Mouse (Mus musculus): ENCODE measurements at regions not wholly inside any gene's neighbourhood (a gene's known extent, or its start where the extent isn't known, plus 50 kb on each side); places are given as distances from the start of the nearest gene placed in this dataset.

DNA sequence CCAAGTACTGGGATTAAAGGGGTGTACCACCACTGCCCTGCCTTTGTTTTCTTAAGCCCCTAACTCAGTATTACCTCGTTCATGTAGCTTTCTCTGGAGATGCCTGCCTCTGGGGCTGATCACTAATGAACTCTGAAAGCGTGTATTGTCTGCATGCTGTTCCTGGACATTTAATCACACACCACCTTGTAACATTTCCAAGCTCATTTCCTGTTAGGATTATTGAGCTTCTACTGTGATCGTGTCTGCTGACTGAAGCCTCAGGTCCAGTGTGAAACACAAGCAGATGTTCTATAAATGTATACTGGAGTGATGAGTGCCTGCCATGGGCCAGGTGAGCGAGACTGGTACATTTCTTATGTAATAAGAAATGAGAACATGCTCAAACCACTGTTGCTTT, 398.6 kb downstream of the Brinp2 start:
- DNase-seq (ENCODE audit: low spot score): no peak

DNA sequence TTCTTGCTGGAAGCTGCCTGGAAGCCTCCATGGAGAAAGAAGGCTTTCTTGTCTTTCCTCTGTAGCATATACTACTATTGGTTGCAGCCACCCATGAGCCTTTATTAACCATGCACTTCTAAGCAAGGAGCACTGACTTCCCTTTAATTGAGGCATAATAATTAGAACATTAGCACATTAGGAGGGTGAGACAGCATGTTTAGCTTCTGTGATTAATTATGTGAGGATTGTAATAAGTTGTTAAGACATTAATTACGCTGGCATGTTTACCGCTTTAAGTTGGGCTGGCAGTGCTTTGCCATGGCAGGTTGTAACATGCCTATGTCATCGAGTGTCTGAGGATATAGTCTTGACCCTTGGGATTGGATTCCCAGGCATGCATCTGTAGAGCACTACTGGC, 391.7 kb downstream of the Brinp2 start:
- no peak for DNase-seq (ENCODE audit: low spot score)

DNA sequence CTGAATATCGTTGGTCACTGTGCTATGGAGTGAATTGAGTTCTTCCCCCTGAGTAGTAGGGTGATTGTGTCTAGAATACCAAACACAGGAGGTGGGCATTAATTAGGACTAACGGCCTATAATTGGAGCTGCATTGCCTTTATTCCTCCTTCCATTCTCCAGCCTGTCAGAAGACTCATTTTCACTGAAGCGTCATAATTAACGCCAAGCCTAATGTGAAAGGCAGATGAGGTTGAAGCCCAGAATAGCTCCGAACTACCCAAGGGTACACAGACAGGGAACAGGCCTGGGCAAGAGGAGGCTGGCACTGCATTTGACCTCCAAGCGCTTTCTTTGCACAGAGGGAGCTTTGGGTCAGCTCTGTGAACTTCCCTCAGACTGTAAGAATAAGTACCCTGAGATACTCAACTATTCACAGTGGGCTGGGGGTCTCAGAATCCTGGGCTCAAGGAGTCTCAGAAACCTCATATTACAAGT, 386.5 kb downstream of the Brinp2 start:
- DNase-seq (ENCODE audit: low spot score): no peak

DNA sequence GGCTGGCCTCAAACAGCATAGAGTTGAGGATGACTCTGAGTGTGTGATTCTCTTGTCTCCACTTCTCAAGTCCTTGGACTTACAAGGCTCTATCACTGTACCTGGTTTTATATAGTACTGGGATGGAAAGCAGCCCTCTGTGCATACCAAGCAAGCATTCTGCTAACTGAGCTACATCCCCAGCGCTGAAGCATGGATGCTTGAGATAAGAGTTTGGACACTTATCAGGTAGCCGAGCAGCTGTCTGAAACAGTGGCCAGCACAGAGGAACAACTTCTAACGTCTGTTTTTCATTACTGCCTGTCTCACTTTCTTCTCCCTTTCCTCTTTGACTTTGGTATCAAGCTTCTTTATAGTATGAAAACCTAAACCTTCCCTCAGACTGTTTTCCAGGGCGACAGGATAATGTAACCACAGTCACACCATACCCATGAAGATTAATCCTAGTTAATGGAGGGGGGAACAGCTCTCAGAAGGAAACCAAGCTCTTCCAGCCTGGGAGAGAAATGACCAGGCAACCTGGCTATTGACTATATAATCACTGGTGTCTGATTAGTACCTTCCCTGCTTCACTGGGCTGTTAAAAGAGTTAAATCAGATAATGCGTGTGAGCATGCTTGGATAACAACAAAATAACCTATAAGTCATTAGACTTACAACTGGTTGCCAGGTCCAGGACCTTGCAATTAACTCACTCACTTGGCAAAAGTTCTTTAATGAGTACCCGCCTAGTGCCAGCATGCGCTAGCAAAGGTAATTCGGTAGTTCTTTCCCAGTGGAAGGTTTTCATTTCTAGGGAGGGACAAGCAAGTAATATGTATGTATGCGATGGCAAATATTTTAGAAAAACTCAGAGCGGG, 382.5 kb downstream of the Brinp2 start:
- no peak for DNase-seq (ENCODE audit: low spot score)

DNA sequence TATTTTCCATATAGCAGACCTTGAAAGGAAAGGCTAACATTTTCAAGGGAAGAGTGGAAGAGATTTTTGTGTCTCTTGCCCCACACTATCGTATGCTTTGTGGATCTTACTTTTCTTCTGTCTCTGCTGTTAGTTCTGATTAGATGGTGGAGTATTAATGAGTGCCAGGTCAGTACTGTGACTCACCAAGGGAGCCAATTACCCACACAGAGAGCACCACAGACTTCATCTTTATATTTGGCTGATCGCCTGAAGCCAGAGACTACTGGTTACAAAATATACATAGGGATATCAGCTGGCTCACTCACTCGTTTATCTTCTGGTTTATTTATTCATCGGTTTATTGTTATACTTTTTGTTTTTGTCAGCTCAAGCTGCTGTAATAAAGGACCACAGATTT, 381.5 kb downstream of the Brinp2 start:
- DNase-seq (ENCODE audit: low spot score): no peak

DNA sequence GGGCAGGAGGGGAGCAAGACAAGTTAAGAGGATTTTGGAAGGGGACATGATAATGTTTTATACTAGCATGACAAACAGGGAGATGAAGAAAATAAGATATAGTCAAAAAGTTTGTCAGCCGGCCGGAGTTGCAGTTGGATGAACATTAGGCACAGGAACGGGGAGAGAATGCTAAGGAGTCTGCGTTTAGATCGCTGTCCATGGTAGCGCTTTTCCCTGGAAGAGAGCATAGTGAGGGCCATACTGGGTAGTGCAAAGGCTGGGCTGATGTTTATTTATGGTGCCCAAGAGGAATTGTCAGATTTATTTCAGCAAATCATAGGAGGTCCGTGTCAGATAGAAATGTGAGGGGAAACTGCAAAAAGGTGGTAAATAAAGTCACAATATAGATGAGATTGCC, 337.0 kb downstream of the Brinp2 start:
- DNase-seq (ENCODE audit: low spot score): no peak

DNA sequence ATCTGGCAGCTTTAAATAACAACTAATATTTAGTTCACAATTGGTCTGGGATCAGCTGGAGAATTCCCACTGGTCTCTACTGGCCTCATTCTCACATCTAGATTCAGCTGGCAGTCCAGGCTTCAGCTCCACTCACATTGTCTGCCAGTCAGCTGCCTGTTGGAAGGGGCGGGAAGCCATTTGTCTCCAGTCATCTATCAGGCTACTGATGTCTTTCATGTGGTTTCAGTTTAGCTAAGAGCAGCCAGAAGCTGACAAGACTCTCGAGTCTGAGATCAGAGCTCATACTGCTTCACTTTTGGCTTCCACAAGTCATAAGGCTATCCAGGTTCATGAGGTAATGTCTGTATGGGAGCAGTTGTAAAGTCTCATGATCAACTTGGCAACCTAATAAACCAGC, 316.4 kb downstream of the Brinp2 start:
- no peak for DNase-seq (ENCODE audit: low spot score)

DNA sequence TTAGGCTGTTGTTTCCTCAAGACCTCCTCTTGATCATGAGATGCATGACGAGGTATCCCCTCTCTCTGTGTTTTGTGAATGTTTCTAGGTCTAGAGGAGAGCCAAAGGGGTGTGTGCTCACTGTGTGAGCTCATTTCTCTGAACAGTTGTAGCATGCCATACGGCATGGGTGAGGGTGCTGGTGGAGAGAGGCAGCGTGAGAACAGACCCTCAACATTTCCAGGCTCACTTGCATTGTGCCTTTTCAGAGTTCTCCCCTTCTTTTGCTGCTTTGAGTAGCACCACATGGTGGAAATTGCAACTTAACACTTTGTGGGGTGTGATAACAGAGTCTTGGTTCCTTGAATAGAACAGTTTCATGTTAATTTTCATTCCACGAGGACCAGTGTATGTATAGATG, 315.8 kb downstream of the Brinp2 start:
- DNase-seq (ENCODE audit: low spot score): no peak

DNA sequence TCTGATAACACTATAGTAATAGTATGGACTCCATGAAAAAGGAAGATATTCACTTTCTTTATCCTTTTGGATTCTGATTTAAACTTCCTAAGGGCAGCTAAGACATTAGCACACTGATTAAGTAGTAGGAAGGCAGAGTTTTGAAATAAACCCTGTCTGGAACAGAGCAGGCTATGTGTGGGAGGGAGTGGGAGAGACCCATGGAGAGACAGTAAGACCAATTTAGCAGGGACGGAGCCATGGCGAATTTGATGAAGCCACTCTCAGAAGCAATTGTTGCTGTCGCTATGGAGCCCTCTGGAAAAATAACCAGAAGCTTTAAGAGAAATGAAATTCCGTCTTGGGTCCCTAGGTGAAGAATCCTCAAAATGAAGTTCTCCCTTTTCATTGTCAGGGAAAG, 303.5 kb downstream of the Brinp2 start:
- DNase-seq (ENCODE audit: low spot score): no peak

DNA sequence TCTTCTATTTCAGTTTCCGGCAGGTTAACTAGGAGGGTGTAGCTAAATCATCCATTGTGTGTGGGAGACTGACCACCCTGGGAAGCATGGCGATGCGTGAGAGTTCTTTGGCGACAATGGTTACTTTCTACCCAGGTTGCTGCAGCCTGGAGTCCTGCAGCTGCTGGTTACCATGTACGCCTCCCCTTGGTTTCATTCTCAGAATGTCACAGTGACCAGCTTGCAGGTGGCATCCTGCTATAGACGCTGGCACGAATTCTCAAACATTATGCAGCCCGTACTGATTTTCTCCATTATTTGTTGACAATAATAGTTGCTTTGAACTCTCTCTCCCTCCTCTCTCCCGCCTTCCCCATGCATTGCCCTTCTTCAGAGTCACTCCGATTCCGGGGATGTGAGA, 301.2 kb downstream of the Brinp2 start:
- no peak for DNase-seq (ENCODE audit: low spot score)

DNA sequence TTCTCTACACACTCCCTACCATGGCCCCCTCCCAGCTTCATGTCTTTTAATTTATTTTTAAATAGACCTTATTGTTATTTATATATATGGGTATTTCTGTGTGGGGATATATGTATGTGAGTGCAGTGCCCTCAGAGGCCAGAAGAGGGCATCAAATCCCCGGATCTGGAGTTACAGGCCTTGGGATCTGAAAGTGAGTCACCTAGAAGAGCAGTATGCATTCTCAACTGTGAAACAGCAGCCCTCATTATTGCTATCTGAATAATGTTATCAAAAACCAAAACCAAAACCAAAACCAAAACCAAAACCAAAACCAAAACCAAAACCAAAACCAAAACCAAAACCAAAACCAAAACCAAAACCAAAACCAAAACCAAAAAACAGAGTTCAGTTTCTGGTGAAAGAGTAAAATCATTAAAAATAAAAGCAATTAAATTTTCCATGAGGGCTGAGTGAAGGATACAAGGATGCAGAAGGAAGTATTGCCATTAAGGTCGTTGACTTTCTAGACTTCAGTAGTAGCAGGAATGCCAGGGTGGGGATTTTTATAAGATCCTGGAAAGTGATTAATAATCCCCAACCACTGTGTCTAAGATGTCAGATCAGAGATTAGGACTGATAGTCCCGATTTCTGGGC, 299.0 kb downstream of the Brinp2 start:
- DNase-seq (ENCODE audit: low spot score): no peak

DNA sequence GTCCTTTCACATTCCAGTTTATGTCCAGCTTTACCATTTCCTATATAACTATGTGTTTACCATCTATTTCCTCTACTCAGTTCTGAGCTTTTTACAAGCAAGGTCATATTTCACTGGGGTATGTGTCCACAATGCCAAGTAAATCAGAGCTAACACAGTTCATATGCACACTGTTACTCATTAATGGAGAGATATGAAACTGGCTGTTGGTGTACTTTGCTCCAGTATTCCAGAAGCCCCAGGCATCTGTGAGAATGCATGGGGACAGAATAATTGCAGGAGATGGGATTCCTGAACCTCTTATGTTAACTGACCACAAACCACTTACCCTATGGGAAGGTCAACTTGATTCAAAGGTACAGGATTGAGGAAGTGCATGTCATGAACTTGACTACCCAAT, 298.3 kb downstream of the Brinp2 start:
- DNase-seq (ENCODE audit: low spot score): no peak

DNA sequence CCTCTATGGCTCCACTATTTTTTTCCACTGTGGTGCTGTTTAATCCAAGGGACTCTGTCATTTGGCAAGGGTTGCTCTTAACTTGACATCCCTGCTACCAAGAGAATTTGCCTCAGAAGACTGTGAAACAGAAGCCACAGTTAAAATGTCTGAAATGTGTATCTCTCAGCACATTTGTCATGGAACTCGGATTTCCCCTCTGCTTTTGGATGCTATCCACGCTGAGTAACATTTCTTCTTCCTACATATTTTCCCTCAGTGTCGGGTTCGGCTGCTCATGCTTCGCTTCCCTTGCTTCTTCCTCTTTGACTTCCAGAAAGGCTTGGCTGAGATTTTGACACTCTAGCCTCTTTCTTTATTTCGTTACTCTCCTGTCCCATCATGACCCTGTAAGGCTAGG, 294.1 kb downstream of the Brinp2 start:
- no peak for DNase-seq (ENCODE audit: low spot score)

DNA sequence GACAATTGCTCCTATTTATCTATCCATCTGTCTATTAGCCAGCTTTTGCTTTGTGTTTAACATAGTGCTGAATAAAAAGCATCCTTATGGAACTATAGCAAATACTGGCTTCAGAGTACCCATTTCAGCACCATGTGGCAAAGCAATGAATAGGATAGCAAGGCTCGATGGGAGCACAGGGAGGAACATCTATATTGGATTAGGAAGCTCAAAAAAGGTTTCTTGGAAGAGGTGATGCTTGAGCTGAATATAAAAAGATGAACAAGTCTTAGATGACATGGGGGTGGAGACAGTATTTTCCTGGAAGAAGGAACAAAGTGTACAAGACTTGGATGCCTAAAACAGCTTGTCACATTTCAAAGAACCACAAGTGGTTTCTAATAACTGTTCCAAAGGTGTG, 273.9 kb downstream of the Brinp2 start:
- DNase-seq (ENCODE audit: low spot score): no peak

DNA sequence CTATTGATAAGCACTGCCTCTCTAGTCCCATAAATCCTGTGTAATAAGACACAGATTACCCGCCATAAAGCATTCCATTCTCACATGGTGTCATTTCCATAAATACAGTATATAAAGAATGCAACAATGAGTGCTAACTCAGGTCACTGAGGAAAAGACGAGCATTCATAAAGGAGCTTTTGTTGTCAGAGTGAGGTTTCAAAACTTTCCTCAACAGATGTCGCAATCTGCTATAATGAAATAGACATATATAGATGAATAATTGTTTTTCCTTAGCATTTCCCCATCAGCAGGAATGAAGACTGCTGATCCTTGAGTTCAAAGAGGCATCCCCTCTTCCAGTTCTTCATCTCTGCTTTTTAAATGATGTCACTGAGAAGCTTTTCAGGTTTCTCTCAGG, 270.3 kb downstream of the Brinp2 start:
- DNase-seq (ENCODE audit: low spot score): no peak

DNA sequence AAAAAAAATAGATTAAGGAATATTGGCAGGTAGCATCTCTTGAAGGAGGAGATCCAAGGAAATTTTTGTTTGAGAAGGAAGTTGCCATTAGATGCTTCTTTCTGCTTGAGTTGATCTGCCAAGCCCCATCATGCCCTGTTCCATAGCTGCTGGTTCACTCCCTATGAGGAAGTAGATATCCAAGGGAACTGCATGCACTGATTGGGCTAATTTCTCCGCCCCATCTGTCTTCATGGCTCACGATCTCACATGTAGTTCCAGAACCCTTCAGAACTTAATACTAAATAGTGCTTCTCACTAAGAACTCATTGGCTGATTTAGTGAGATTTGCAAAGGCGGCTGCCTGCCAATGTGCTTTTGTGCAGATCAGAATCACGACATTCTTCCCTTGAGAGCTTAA, 258.6 kb downstream of the Brinp2 start:
- DNase-seq (ENCODE audit: low spot score): no peak

DNA sequence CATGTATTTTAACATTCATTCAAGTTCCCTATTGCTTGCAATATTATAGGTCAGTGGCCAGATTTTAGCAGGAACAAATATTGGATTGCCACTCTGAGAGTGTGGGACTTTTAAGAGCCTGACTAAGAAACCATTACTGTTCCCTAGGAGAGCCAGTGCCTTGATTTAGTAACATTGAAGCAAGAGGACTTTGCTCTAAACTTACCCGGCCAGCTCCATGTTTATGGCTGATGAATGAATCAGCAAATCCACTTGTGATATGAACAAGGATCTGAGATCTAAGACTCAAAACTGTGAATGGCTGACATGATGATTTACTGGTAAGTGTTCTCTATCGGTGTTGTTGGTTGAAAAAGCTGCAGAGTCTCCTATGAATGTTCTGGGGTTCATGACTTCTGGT, 236.4 kb downstream of the Brinp2 start:
- DNase-seq (ENCODE audit: low spot score): no peak

DNA sequence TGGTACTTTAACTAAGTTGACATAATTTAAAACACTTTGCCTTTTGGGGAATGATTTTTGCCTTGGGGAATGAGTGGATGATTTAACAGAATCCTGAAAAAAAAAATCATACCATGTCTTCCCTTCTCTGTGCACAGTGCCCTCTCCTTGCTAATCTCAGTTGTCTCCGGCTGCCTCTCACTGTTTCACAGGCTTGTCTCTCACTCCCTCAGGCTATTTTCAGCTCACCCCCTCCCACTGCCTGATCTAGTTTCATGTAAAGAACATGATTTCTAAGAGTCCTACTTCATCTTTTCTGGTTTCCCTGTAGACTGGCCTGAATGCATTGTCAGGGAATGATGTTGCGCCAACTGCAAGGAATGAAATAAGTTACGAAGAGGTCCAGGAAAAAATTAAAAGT, 231.2 kb downstream of the Brinp2 start:
- no peak for DNase-seq (ENCODE audit: low spot score)

DNA sequence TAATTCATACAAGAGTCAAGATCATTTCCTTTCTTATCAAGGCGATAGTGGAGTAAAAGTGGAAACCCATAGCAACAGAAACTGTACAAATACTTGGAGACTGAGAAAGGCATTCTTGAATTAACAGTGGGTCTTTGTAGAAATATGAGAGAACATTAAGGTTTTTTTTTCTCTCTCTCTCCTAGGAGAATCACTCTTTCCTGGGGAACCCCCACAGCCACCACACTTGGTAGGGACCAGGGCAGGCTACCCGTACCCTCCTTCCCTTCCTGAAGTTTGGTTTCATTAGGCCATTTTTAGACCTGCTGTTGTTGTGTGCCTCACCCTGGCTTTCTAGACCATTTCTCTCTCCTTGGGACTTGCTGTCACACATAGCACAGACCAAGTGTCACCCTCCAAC, 229.9 kb downstream of the Brinp2 start:
- no peak for DNase-seq (ENCODE audit: low spot score)

DNA sequence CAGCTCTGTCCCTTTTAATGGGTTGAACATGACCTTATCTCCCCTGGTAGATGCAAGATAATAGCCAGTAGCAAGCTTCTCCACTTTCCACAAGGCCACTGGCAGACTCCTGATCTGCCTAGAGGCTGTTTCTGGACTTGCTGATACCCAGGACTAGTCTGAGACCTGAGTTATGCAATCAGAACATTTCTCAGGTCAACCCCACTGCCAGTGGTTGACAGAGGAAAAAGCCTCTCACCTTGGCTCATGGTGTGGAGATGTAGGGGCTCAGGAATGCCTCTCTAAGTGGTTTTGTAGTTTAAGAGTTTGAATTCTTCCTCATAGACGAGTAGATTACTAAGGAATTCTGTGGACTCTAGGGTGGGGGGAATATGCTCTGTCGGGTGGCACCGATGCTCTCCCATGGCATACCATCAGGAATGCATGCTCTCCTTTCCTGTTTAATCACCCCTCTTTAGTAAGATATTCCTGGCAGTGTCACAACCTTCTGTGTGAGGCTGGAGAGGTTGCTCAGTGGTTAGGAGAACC, 226.8 kb downstream of the Brinp2 start:
- DNase-seq (ENCODE audit: low spot score): no peak

DNA sequence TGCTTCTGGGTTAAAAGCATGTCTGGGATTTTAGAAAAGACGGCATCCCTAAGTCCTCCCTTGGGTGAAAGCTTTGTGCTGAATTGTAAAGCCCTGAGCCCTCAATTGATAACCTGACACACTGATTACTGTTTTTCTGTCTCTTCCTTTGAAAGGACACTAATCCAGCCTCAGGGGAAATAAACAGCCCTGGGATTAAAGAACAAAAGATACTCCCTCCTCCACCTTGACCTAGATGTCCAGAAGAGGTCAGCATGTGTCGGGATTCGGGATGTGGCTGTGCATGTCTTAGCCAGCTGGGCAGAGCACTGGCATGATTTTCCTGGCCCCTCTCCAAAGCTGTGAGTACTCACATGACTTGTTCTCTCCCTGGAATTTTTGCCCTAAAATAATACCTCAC, 208.6 kb downstream of the Brinp2 start:
- DNase-seq (ENCODE audit: low spot score): no peak

DNA sequence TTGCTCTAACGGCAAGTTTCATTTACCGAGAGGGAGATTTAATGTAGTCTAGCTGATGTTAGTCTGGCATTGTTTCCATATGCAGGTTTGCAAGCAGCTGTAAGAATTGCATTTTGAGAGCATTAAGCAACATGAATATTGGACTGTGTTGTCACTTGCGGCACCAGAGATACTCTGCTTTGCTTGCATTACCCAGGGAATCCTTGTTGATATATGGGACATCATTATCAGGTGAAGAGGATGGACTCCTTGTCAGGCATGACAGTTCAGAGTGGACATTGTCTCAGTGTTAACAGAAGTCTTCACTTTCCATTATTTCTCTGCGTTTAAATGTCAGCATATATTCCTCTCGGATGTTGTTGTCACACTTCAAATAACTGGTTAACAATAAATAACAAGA, 208.1 kb downstream of the Brinp2 start:
- DNase-seq (ENCODE audit: low spot score): no peak

DNA sequence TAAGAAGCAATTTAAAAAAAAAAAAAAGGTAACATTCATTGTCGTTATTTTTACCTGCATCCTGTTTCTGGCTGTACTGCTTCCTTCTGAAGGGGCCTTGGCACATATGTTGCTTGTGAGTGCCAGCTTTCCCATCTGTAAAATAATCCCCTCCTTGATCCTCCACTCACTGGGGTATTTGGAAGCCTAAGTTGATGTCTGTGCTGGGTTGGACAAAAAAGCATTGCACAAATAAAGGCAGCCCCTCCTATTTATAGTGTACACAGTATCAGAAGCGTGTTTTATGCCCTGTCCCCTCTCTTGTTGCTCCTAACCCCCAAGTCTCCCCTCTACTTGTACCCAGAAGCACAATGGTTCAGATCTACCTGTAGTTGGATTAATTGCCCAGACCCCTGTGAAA, 195.0 kb downstream of the Brinp2 start:
- no peak for DNase-seq (ENCODE audit: low spot score)

DNA sequence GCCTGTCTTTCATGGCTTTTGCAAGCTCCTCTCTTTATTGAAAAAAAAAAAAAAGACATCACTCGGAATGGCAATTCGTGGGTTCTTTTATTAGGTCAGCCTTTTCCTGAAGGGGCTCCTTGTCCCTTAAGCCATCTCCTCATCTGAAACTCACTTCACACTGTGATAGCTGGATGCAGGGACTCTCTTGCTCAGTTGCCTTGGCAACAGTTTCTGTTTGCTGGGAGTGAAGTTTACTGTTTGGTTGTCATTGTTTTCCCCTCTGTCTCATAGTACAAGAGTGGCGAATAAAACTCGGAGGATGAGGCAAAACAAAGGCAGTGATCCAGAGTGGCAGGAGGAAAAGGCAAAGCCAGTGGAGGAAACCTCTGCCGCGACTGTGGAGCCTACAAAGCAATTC, 194.6 kb downstream of the Brinp2 start:
- no peak for DNase-seq (ENCODE audit: low spot score)

All from lung, postnatal 25 days (tissue).